Mouse (Mus musculus) brain, embryonic 14.5 days (tissue): ENCODE data around the gene Ogg1. TPM values are rescaled to one million over a fixed set of nuclear protein-coding genes. Genes with fewer than 3 reads are reported as not detected.

Source experiments
- DNase-seq: peaks from one replicate; pipeline ENCODE4 v3.0.0-alpha.2; 2011; ENCODE audit warnings: low read depth
- CTCF ChIP-seq: fragments of 200-500 bp; IDR thresholded peaks from 2 replicates; pipeline ENCODE4 v1.5.1; 2012; ENCODE audit warnings: inconsistent platforms, mild to moderate bottlenecking, moderate library complexity, borderline replicate concordance; ENCODE audit not compliant: insufficient read depth, insufficient read length; ENCODE audit errors: extremely low read depth
- POLR2A ChIP-seq: fragments of 200-500 bp; IDR thresholded peaks from 2 replicates; pipeline ENCODE4 v1.6.1; 2012; ENCODE audit warnings: mild to moderate bottlenecking, inconsistent platforms, borderline replicate concordance; ENCODE audit not compliant: poor library complexity, insufficient read depth, insufficient read length, severe bottlenecking; ENCODE audit errors: extremely low read depth
- polyA plus RNA-seq: library from polyadenylated mRNA; depleted of rRNA; stranded (reverse); fragments of >200 nt; gene quantifications from 2 replicates; pipeline ENCODE4 v1.2.3, GENCODE M21; 2012

Ogg1 gene
- polyA plus RNA-seq, 1 experiment: 13.2 TPM

- DNase-seq: peak; percentile 90
- TF ChIP-seq POLR2A: no peak
- no peak for TF ChIP-seq CTCF
Observed at GRCm38 (mm10) chr6:113333137-113333950, 6.6 kb downstream of the Ogg1 start.

- TF ChIP-seq POLR2A (no peak), CTCF (no peak)
- DNase-seq: no peak
Observed at GRCm38 (mm10) chr6:113334216-113334615, 7.4 kb downstream of the Ogg1 start.

- DNase-seq: no peak
- no peak for TF ChIP-seq POLR2A
- no peak for TF ChIP-seq CTCF
Observed at GRCm38 (mm10) chr6:113336852-113337620, 10.3 kb downstream of the Ogg1 start.

GRCm38 (mm10) chr6:113341574-113341973 lies 14.8 kb downstream of the Ogg1 start:
- DNase-seq: no peak
- TF ChIP-seq CTCF (no peak), POLR2A (no peak)

GRCm38 (mm10) chr6:113342297-113342696 lies 15.5 kb downstream of the Ogg1 start:
- DNase-seq: peak; percentile 19
- TF ChIP-seq CTCF (no peak), POLR2A (no peak)

- DNase-seq: peak; percentile 76
- TF ChIP-seq CTCF (no peak), POLR2A (peak; percentile 47; the same call in 1 of the 2 replicates)
Observed at GRCm38 (mm10) chr6:113343177-113344092, 16.7 kb downstream of the Ogg1 start, which contains the start of gene Camk1. Camk1 (minus strand) TSS chr6:113343984.

GRCm38 (mm10) chr6:113344321-113344720 lies 17.5 kb downstream of the Ogg1 start:
- DNase-seq: peak; percentile 60
- TF ChIP-seq CTCF (no peak), POLR2A (no peak)

- TF ChIP-seq CTCF (no peak), POLR2A (no peak)
- no peak for DNase-seq
Observed at GRCm38 (mm10) chr6:113346897-113347296, 20.1 kb downstream of the Ogg1 start.

GRCm38 (mm10) chr6:113350538-113350937 lies 23.8 kb downstream of the Ogg1 start:
- TF ChIP-seq POLR2A (no peak), CTCF (no peak)
- no peak for DNase-seq

- no peak for TF ChIP-seq POLR2A
- no peak for TF ChIP-seq CTCF
- DNase-seq: no peak
Observed at GRCm38 (mm10) chr6:113351161-113351560, 24.4 kb downstream of the Ogg1 start.

GRCm38 (mm10) chr6:113351653-113352052 lies 24.9 kb downstream of the Ogg1 start:
- no peak for DNase-seq
- no peak for TF ChIP-seq CTCF
- no peak for TF ChIP-seq POLR2A

GRCm38 (mm10) chr6:113352820-113353219 lies 26.0 kb downstream of the Ogg1 start:
- no peak for DNase-seq
- TF ChIP-seq POLR2A (no peak), CTCF (no peak)
